Mouse (Mus musculus): ENCODE data around the gene Rnf39. TPM values are rescaled to one million over a fixed set of nuclear protein-coding genes. Genes with fewer than 3 reads are reported as not detected.

Gene Rnf39
- polyA plus RNA-seq, 1 experiment, result not detected

DNA sequence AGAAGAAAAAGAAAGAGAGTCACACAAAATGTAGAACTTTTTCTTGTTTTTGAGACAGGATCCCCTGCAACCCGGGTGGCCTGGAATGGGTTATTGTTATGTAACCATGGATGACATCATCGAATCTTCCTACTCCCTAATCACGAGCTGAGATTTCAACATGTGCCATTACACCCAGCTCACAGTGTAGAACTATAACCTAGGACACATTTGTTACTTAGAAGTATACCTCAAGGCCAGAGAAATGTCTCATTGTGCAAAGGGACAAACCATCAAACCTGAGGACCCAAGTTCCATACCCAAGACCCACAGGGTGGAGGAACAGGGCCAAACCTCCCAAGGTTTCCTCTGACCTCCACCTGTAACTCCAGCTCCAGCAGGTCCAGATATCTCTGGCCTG, 39.1 kb upstream of the Rnf39 start:
- Histone ChIP-seq H3K4me3 (replicated peaks; ENCODE audit: control insufficient read depth, low read depth, low read length) (no peak overlapping the region), H3K4me1 (ENCODE audit: control insufficient read depth, insufficient read depth, low read length) (no peaks in the 10 kb centered on the region), H3K27ac (ENCODE audit: control insufficient read depth, insufficient read depth, low read depth, low read length, poor library complexity) (no peak overlapping the region)
- 44% methylated on average over 3 of the region's 3 CpGs for WGBS
- TF ChIP-seq POLR2A (IDR thresholded peaks at IDR 0.05; ENCODE audit: borderline replicate concordance, control insufficient read depth, low read depth, low read length), result no peak

DNA sequence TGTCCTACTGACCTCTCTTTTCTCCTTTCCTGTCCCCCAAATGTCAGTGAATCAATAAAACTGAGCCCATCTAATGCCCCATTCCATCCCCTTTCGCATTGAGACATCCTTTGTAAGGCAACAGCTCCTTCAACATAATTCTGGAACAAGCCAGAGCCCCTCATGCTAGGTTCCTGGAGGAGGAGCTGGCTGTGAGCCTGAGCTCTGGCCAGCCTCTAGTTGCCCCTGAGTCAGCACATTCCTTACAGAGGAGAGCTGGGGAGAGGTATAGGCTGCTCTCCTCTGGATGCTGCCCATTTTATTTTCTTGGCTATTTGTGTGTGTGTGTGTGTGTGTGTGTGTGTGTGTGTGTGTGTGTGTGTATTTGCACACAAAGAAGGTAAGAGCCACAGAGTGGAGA, 34.5 kb upstream of the Rnf39 start:
- H3K27ac ChIP-seq (ENCODE audit: control insufficient read depth, insufficient read depth, low read depth, low read length, poor library complexity), result no peak overlapping the region; the same call in 1 of the 2 replicates
- H3K4me3 ChIP-seq (replicated peaks; ENCODE audit: control insufficient read depth, low read depth, low read length), result no peak overlapping the region
- no peak for TF ChIP-seq POLR2A (IDR thresholded peaks at IDR 0.05; ENCODE audit: borderline replicate concordance, control insufficient read depth, low read depth, low read length)
- no peak for TF ChIP-seq CTCF (IDR thresholded peaks at IDR 0.05; ENCODE audit: control insufficient read depth, insufficient read depth, low read length)
- 48% methylated on average over 1 of the region's 1 CpGs for WGBS
- H3K4me1 ChIP-seq (ENCODE audit: control insufficient read depth, insufficient read depth, low read length), result no peaks in the 10 kb centered on the region

DNA sequence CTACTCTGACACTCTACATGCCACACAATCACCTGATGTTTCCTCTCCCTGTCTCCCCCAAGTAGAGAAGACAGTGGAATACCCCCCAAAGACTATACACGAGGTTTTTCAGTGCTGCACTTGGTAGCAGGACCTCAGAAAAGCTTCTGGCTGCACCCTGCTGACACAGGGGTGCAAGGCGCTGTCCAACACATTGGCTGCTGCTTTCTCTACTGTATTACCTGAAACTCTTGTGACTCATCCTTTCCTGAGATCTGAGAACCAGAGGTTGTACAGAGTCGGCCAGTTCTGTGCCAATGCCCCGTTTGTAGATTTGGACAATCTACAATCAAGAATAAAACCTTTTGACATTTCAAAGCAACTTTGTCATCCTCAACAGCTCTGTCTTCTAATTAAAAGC, 32.9 kb upstream of the Rnf39 start:
- H3K27ac ChIP-seq (ENCODE audit: control insufficient read depth, insufficient read depth, low read depth, low read length, poor library complexity), result no peak overlapping the region
- no peaks in the 10 kb centered on the region for H3K4me1 ChIP-seq (ENCODE audit: control insufficient read depth, insufficient read depth, low read length)
- H3K4me3 ChIP-seq (replicated peaks; ENCODE audit: control insufficient read depth, low read depth, low read length), result no peak overlapping the region
- TF ChIP-seq CTCF (IDR thresholded peaks at IDR 0.05; ENCODE audit: control insufficient read depth, insufficient read depth, low read length), result no peak
- 42% methylated on average over 4 of the region's 4 CpGs for WGBS

DNA sequence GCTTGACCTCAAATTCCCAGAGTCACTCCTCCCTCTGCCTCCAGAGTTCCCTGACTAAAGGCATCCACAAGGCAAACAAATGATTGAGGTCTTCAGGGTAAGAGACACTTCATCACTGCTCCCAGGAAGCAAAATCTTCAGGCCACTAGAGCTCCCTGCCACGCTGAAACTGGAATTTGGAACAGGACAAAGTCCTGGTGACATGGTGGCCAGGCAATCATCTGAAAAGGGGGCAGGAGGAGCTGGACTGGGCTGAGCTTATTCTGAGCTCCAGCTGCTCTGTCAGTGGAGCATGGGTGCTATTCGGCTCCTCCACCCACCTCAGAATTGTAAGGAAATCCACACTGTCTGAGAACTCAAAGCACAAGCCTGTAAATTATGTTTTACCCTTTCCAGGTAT, 30.7 kb upstream of the Rnf39 start:
- TF ChIP-seq CTCF (IDR thresholded peaks at IDR 0.05; ENCODE audit: control insufficient read depth, insufficient read depth, low read length), result no peak
- no peak for TF ChIP-seq POLR2A (IDR thresholded peaks at IDR 0.05; ENCODE audit: borderline replicate concordance, control insufficient read depth, low read depth, low read length)
- Histone ChIP-seq H3K4me1 (ENCODE audit: control insufficient read depth, insufficient read depth, low read length) (no peaks in the 10 kb centered on the region), H3K4me3 (replicated peaks; ENCODE audit: control insufficient read depth, low read depth, low read length) (no peak overlapping the region), H3K27ac (ENCODE audit: control insufficient read depth, insufficient read depth, low read depth, low read length, poor library complexity) (no peak overlapping the region)
- 54% methylated on average over 2 of the region's 2 CpGs for WGBS

DNA sequence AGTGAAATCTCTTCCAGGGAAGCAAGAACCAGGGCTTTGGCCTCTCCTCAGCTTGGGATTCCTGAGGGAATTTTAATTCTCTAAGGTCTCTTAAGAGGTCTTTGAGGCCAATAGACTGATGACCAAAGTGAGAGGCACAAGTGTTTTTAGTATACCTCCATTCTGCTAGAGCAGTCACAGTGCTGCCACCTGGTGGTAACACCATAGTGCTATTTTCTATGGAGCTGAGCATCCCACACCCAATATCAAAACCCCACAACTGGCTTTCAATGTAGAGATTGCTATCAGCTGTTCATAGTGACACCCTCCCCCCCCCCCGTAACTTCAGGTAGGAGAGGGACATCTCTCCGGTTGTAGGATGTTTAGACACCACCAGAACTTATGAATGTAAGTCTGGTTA, 28.6 kb upstream of the Rnf39 start:
- H3K4me3 ChIP-seq (replicated peaks; ENCODE audit: control insufficient read depth, low read depth, low read length), result no peak overlapping the region
- H3K27ac ChIP-seq (ENCODE audit: control insufficient read depth, insufficient read depth, low read depth, low read length, poor library complexity), result no peak overlapping the region
- H3K4me1 ChIP-seq (ENCODE audit: control insufficient read depth, insufficient read depth, low read length), result no peaks in the 10 kb centered on the region
- 12% methylated on average over 2 of the region's 2 CpGs for WGBS
- peak; percentile 48 for TF ChIP-seq CTCF (IDR thresholded peaks at IDR 0.05; ENCODE audit: control insufficient read depth, insufficient read depth, low read length)
- TF ChIP-seq POLR2A (IDR thresholded peaks at IDR 0.05; ENCODE audit: borderline replicate concordance, control insufficient read depth, low read depth, low read length), result no peak

DNA sequence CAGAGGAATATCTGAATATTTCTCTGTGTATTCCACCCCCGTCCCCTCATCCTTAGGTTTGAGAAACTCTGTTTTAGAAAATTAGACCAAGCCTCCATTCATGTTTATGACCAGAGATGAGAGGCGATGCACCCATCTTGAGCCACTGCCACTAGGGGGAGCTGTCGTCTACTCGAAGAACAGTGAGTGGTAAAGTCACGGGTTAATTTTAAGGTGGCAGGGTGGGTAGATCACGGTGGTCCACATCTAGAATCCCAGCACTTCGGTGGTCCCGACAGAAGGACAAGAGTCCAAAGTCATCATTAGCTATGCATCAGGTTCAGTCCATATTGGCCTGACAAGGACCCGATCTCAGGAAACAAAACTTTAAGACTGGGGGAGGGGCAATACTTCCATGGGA, 27.6 kb upstream of the Rnf39 start:
- Histone ChIP-seq H3K4me1 (ENCODE audit: control insufficient read depth, insufficient read depth, low read length) (no peaks in the 10 kb centered on the region), H3K4me3 (replicated peaks; ENCODE audit: control insufficient read depth, low read depth, low read length) (no peak overlapping the region), H3K27ac (ENCODE audit: control insufficient read depth, insufficient read depth, low read depth, low read length, poor library complexity) (no peak overlapping the region)
- 10% methylated on average over 9 of the region's 9 CpGs for WGBS
- TF ChIP-seq CTCF (IDR thresholded peaks at IDR 0.05; ENCODE audit: control insufficient read depth, insufficient read depth, low read length) (peak; percentile 83), POLR2A (IDR thresholded peaks at IDR 0.05; ENCODE audit: borderline replicate concordance, control insufficient read depth, low read depth, low read length) (no peak)

DNA sequence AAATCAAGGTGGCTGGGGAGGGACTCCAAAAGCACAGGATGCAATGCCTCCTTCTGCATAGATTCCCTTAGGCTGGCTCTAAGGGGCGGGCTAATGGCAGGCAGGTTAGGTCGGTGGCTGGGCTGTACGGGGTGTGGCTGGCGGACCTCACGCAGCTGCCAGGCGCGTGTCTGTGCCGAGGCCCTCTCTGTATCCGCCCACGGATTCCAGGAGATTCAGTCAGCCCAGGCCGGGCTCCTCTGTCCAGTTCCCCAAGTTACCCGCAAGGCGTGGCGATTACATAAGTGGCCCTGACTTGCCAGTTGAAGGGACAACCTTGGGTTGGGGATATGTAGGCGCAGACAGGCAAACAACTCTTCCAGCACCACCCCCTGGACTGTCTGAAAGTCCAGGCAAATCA, 22.5 kb upstream of the Rnf39 start:
- Histone ChIP-seq H3K27ac (ENCODE audit: control insufficient read depth, insufficient read depth, low read depth, low read length, poor library complexity) (no peak overlapping the region), H3K4me1 (ENCODE audit: control insufficient read depth, insufficient read depth, low read length) (no peaks in the 10 kb centered on the region), H3K4me3 (replicated peaks; ENCODE audit: control insufficient read depth, low read depth, low read length) (no peak overlapping the region)
- 76% methylated on average over 15 of the region's 15 CpGs for WGBS
- TF ChIP-seq CTCF (IDR thresholded peaks at IDR 0.05; ENCODE audit: control insufficient read depth, insufficient read depth, low read length) (no peak), POLR2A (IDR thresholded peaks at IDR 0.05; ENCODE audit: borderline replicate concordance, control insufficient read depth, low read depth, low read length) (no peak)

DNA sequence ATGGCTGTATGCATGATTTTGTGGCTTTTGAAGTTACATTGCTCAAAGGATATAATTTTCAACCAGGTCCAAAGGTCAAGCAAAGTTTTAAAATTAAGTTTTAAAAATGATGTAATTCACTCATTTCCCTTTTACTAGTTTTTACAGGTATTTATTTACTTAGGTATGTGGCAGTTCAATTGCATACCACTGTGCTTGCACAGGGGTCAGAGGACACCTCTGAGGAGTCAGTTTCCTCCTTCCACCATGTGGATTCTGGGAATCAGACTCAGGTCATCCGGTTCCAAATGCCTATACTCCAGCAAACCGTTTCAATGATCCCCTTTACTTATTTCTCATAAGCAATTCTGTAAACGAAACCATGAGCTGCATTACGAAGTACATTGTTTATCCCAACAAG, 20.0 kb upstream of the Rnf39 start:
- no peak for TF ChIP-seq CTCF (IDR thresholded peaks at IDR 0.05; ENCODE audit: control insufficient read depth, insufficient read depth, low read length)
- no peak for TF ChIP-seq POLR2A (IDR thresholded peaks at IDR 0.05; ENCODE audit: borderline replicate concordance, control insufficient read depth, low read depth, low read length)
- Histone ChIP-seq H3K4me3 (replicated peaks; ENCODE audit: control insufficient read depth, low read depth, low read length) (no peak overlapping the region), H3K27ac (ENCODE audit: control insufficient read depth, insufficient read depth, low read depth, low read length, poor library complexity) (no peak overlapping the region), H3K4me1 (ENCODE audit: control insufficient read depth, insufficient read depth, low read length) (no peaks in the 10 kb centered on the region)
- WGBS, result 78% methylated on average over 4 of the region's 4 CpGs

DNA sequence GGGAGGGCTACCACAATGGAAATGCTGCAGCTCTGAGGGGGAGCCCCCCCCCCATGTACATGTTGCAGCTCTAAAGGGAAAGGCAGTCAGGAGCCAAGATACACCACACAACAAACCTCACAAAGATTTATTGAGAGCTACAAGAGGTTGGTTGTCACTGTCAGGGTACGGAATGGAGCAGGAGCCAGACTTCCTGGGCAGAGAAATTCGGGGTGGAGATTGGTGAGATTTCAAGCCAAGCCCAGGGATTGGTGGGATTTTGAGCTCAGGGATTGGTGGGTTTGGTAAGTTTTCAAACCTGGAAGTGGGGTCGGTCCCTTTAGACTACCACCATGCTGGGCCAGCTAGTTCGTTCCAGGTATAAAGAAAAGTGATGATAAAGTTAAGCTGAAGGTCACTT, 19.2 kb upstream of the Rnf39 start:
- Histone ChIP-seq H3K4me3 (replicated peaks; ENCODE audit: control insufficient read depth, low read depth, low read length) (no peak overlapping the region), H3K27ac (ENCODE audit: control insufficient read depth, insufficient read depth, low read depth, low read length, poor library complexity) (no peak overlapping the region), H3K4me1 (ENCODE audit: control insufficient read depth, insufficient read depth, low read length) (no peaks in the 10 kb centered on the region)
- WGBS, result 65% methylated on average over 4 of the region's 4 CpGs
- no peak for TF ChIP-seq POLR2A (IDR thresholded peaks at IDR 0.05; ENCODE audit: borderline replicate concordance, control insufficient read depth, low read depth, low read length)
- no peak for TF ChIP-seq CTCF (IDR thresholded peaks at IDR 0.05; ENCODE audit: control insufficient read depth, insufficient read depth, low read length)

All from bone marrow, adult 2 months (tissue).